Mouse (Mus musculus): ENCODE data around the gene Lrpprc.

DNA sequence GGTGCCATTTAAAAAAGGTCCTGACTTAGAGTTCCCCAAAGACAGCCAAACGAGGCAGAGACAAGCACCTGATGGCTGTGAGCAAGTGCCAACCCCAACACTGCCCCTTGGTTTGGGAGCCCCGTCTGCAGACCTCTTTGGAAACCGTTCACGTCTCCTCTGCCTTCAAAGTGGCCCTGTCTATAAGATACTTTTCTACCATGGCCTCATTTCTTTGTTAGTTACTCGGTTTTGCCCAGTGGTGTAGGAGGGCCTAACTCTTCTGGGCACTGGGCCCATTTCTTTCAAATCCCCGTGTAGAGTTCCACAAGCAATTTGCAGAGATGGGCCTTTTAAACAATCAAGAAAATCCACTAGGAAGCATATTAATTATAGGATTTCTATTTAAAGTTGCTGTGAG lies 43.4 kb downstream of the Lrpprc start:
- TF ChIP-seq USF1 (IDR thresholded peaks at IDR 0.05; ENCODE audit: low read depth) (no peak), CTCF (IDR thresholded peaks at IDR 0.05; ENCODE audit: control insufficient read depth, insufficient read depth, insufficient read length) (no peak), MYOG (IDR thresholded peaks at IDR 0.05; ENCODE audit: control insufficient read depth, extremely low read depth, insufficient read length) (no peak)

All from C2C12 (cell line).